Mouse (Mus musculus): ENCODE measurements at regions not wholly inside any gene's neighbourhood (a gene's known extent, or its start where the extent isn't known, plus 50 kb on each side); places are given as distances from the start of the nearest gene placed in this dataset.
"Not testable (repeated sequence)": the region's sequence is repeated elsewhere in the genome, so short reads cannot be mapped to it uniquely, and the experiment has no call there.

DNA sequence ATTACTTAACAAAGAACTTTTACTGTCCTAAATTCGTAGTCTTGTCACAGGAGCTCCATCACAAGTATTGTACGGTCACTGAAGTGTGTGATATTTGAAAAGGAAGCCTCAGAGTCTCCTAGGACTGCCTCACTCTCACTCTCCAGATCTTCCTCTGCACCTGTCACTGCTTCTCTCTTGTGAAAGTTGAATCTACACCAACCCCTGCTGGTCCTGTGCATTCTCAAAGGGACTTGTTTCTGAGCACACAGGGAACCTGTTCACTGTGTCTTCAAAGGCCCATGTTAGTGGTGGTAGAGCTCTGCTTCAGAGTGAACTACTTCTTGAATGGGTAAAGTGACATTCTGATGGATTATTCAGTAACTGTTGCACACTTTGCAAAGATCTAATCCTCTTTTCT, 824.9 kb upstream of the Zfp386 start:
- H3K27me3 ChIP-seq (replicated peaks; ENCODE audit: control insufficient read depth, insufficient read depth, low read length): no peaks in the 10 kb centered on the region
- H3K4me3 ChIP-seq (ENCODE audit: low read depth, low read length): no peak overlapping the region
- H3K9me3 ChIP-seq (ENCODE audit: control insufficient read depth): no peaks in the 10 kb centered on the region
- no peaks in the 10 kb centered on the region for H3K36me3 ChIP-seq (ENCODE audit: control insufficient read depth, insufficient read depth)
- no peak overlapping the region for H3K9ac ChIP-seq (ENCODE audit: low read depth, low read length)
- H3K4me2 ChIP-seq (replicated peaks; ENCODE audit: low read depth): no peak overlapping the region
- no peak for TF ChIP-seq CTCF (IDR thresholded peaks at IDR 0.05; ENCODE audit: low read depth)
- ATAC-seq: no peak
- H3K4me1 ChIP-seq (replicated peaks; ENCODE audit: control insufficient read depth, insufficient read depth, low read length): no peaks in the 10 kb centered on the region
- 62% methylated on average over 2 of the region's 2 CpGs for WGBS
- no peak overlapping the region for H3K27ac ChIP-seq (ENCODE audit: low read depth, low read length)

DNA sequence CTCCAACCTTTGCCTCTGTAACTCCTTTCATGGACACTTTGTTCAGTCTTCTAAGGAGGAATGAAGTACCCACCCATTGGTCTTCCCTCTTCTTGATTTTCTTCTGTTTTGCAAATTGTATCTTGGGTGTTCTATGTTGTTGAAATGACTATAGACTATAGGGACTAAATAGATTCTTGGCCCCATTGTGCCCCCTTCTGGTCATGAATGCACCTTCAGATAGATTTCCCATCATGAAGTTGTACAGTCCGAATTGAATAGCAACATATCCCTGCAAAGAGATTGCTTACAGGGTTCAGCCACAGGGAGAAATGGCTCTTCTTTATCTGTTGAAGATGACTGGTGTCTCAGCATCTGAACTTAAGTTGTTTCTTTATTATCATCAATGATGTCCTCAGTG, 817.6 kb upstream of the Zfp386 start:
- no peak for ATAC-seq
- TF ChIP-seq CTCF (IDR thresholded peaks at IDR 0.05; ENCODE audit: low read depth): no peak
- Histone ChIP-seq H3K27ac (ENCODE audit: low read depth, low read length) (no peak overlapping the region), H3K9me3 (ENCODE audit: control insufficient read depth) (no peaks in the 10 kb centered on the region), H3K36me3 (ENCODE audit: control insufficient read depth, insufficient read depth) (no peaks in the 10 kb centered on the region), H3K9ac (ENCODE audit: low read depth, low read length) (no peak overlapping the region), H3K27me3 (replicated peaks; ENCODE audit: control insufficient read depth, insufficient read depth, low read length) (no peaks in the 10 kb centered on the region), H3K4me3 (ENCODE audit: low read depth, low read length) (no peak overlapping the region), H3K4me1 (replicated peaks; ENCODE audit: control insufficient read depth, insufficient read depth, low read length) (no peaks in the 10 kb centered on the region), H3K4me2 (replicated peaks; ENCODE audit: low read depth) (no peak overlapping the region)
- WGBS: 48% methylated on average over 1 of the region's 1 CpGs

DNA sequence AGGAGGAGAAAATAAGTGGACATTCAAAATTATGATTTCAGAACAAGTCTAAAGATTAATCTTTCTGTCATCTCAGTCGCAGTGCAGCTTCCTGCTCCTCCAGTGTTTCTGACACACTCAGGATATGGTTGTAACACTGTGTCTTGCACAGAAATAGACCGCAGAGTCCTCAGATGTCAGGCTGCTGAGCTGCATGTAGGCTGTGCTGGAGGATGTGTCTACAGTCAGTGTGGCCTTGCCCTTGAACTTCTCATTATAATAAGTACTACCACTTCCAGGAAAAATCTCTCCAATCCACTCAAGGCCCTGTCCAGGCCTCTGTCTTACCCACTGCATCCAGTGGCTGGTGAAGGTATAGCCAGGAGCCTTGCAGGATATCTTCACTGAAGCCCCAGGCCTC, 804.9 kb upstream of the Zfp386 start:
- ATAC-seq; H3K9me3 ChIP-seq (ENCODE audit: control insufficient read depth); H3K4me3 ChIP-seq (ENCODE audit: low read depth, low read length); H3K27ac ChIP-seq (ENCODE audit: low read depth, low read length); H3K36me3 ChIP-seq (ENCODE audit: control insufficient read depth, insufficient read depth); H3K9ac ChIP-seq (ENCODE audit: low read depth, low read length); H3K27me3 ChIP-seq (replicated peaks; ENCODE audit: control insufficient read depth, insufficient read depth, low read length); H3K4me1 ChIP-seq (replicated peaks; ENCODE audit: control insufficient read depth, insufficient read depth, low read length); H3K4me2 ChIP-seq (replicated peaks; ENCODE audit: low read depth): not testable (repeated sequence)
- WGBS: 59% methylated on average over 2 of the region's 2 CpGs

DNA sequence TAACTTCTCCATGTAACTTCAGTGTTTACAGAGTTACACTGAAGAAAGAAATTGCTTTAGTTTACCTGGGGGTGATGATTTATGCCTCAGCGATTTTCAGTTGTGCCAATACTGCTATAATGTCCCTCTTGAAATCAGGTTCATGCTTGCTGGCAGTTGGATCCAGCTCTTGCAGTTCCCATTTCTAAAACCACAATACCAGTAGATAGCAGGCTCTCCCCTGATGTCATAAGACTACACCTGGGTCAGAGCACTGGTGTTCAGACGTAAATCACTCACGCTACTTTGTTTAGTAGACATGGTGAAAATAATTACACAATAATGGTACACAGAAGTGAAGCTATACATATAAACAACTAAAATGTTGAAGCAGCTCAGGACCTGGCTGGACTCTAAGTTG, 800.2 kb upstream of the Zfp386 start:
- H3K4me3 ChIP-seq (ENCODE audit: low read depth, low read length); ATAC-seq; H3K4me1 ChIP-seq (replicated peaks; ENCODE audit: control insufficient read depth, insufficient read depth, low read length); H3K4me2 ChIP-seq (replicated peaks; ENCODE audit: low read depth); H3K36me3 ChIP-seq (ENCODE audit: control insufficient read depth, insufficient read depth); H3K9ac ChIP-seq (ENCODE audit: low read depth, low read length); H3K27me3 ChIP-seq (replicated peaks; ENCODE audit: control insufficient read depth, insufficient read depth, low read length); H3K9me3 ChIP-seq (ENCODE audit: control insufficient read depth); H3K27ac ChIP-seq (ENCODE audit: low read depth, low read length): not testable (repeated sequence)
- 94% methylated on average over 2 of the region's 3 CpGs for whole genome bisulfite sequencing

DNA sequence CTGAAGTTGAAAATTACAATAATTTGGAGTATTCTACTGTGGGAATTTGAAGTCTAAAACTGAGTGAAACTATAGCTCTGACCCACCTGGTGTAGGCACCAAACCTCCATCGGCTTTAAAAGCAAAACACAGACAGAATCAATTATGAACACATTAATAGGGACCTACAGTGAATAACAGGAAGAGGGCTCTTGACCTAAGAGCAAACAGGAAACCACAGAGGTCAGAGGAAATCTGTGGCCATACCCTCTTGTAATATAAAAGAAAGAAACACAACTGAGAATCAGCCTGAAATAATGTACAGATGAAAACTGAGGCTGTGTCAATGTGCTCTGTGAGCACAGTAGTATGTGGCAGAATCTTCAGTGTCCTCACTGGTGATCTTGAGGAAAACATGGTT, 789.7 kb upstream of the Zfp386 start:
- H3K4me1 ChIP-seq (replicated peaks; ENCODE audit: control insufficient read depth, insufficient read depth, low read length): no peaks in the 10 kb centered on the region
- no peaks in the 10 kb centered on the region for H3K36me3 ChIP-seq (ENCODE audit: control insufficient read depth, insufficient read depth)
- H3K9ac ChIP-seq (ENCODE audit: low read depth, low read length): no peak overlapping the region
- H3K27ac ChIP-seq (ENCODE audit: low read depth, low read length): no peak overlapping the region
- TF ChIP-seq CTCF (IDR thresholded peaks at IDR 0.05; ENCODE audit: low read depth): no peak
- ATAC-seq: no peak
- H3K27me3 ChIP-seq (replicated peaks; ENCODE audit: control insufficient read depth, insufficient read depth, low read length): no peaks in the 10 kb centered on the region
- no peak overlapping the region for H3K4me3 ChIP-seq (ENCODE audit: low read depth, low read length)
- WGBS: 62% methylated on average over 1 of the region's 1 CpGs
- H3K4me2 ChIP-seq (replicated peaks; ENCODE audit: low read depth): no peak overlapping the region
- no peaks in the 10 kb centered on the region for H3K9me3 ChIP-seq (ENCODE audit: control insufficient read depth)

DNA sequence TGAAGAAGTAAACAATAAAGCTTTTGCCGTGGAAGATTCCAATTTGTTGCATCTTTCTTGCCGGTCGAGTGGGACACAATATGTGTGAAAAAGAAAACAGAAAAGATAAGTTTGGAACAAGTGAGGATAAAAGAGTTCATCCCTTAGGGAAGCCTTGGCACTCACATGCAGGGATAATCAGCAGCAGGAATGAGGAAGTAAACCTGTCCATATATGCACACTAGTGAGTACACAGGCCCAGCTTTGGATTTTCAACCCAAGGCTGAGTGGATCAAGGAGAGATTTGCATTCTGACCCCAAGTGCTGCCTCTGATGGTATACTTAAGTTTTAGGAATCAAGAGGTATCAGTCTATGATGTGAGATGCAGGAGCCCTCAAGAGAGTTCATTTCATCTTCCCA, 788.8 kb upstream of the Zfp386 start:
- H3K4me1 ChIP-seq (replicated peaks; ENCODE audit: control insufficient read depth, insufficient read depth, low read length): no peaks in the 10 kb centered on the region
- H3K4me2 ChIP-seq (replicated peaks; ENCODE audit: low read depth): no peak overlapping the region
- H3K9me3 ChIP-seq (ENCODE audit: control insufficient read depth): no peaks in the 10 kb centered on the region
- TF ChIP-seq CTCF (IDR thresholded peaks at IDR 0.05; ENCODE audit: low read depth): no peak
- no peaks in the 10 kb centered on the region for H3K36me3 ChIP-seq (ENCODE audit: control insufficient read depth, insufficient read depth)
- H3K4me3 ChIP-seq (ENCODE audit: low read depth, low read length): no peak overlapping the region
- no peak overlapping the region for H3K27ac ChIP-seq (ENCODE audit: low read depth, low read length)
- H3K27me3 ChIP-seq (replicated peaks; ENCODE audit: control insufficient read depth, insufficient read depth, low read length): no peaks in the 10 kb centered on the region
- H3K9ac ChIP-seq (ENCODE audit: low read depth, low read length): no peak overlapping the region
- WGBS: 79% methylated on average over 3 of the region's 3 CpGs
- no peak for ATAC-seq

DNA sequence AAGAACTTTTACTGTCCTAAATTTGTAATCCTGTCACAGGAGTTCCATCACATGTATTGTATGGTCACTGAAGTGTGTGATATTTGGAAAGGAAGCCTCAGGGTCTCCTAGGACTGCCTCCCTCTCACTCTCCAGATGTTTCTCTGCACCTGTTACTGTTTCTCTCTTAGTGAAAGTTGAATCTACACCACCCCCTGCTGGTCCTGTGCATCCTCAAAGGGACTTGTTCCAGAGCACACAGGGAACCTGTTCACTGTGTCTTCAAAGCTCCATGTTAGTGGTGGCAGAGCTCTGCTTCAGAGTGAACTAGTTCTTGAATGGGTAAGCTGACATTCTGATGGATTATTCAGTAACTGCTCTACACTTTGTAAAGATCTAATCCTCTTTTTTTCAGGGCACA, 785.1 kb upstream of the Zfp386 start:
- not testable (repeated sequence) for H3K27me3 ChIP-seq (replicated peaks; ENCODE audit: control insufficient read depth, insufficient read depth, low read length); H3K9me3 ChIP-seq (ENCODE audit: control insufficient read depth); H3K36me3 ChIP-seq (ENCODE audit: control insufficient read depth, insufficient read depth); H3K4me3 ChIP-seq (ENCODE audit: low read depth, low read length); H3K4me1 ChIP-seq (replicated peaks; ENCODE audit: control insufficient read depth, insufficient read depth, low read length); H3K9ac ChIP-seq (ENCODE audit: low read depth, low read length); H3K4me2 ChIP-seq (replicated peaks; ENCODE audit: low read depth); H3K27ac ChIP-seq (ENCODE audit: low read depth, low read length); ATAC-seq

DNA sequence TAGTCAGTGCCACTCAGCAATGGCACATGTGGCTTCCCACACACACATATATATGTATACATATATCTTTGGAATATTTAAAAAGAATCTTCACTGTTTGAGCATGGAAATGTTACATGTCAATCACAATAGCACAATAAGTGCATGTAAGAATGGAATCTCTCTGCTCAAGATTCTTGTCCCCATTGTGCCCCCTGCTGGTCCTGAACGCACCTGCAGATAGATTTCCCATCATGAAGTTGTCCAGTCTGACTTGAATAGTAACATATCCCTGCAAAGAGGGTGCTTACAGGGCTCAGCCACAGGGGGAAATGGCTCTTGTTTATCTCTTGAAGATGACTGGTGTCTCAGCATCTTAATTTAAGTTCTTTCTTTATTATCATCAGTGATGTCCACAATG, 770.8 kb upstream of the Zfp386 start:
- not testable (repeated sequence) for ATAC-seq; H3K4me2 ChIP-seq (replicated peaks; ENCODE audit: low read depth)
- whole genome bisulfite sequencing: 30% methylated on average over 1 of the region's 1 CpGs

DNA sequence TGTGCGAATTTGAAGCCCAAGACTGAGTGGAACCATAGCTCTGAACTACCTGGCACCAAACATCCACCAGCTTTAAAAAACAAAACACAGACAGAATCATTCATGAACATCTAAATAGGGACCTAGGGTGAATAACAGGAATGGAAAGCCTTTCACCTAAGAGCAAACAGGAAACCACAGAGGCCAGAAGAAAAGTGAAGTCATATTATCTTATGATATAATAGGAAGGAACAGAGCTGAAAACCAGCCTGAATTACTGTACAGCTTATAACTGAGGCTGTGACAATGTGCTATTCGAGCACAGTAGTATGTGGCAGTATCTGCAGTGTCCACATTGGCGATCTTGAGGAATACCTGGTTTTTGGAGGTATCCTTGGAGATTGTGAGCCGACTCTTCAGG, 753.8 kb upstream of the Zfp386 start:
- H3K27me3 ChIP-seq (replicated peaks; ENCODE audit: control insufficient read depth, insufficient read depth, low read length); H3K4me1 ChIP-seq (replicated peaks; ENCODE audit: control insufficient read depth, insufficient read depth, low read length); H3K27ac ChIP-seq (ENCODE audit: low read depth, low read length); H3K4me2 ChIP-seq (replicated peaks; ENCODE audit: low read depth); ATAC-seq; H3K4me3 ChIP-seq (ENCODE audit: low read depth, low read length); H3K36me3 ChIP-seq (ENCODE audit: control insufficient read depth, insufficient read depth); H3K9me3 ChIP-seq (ENCODE audit: control insufficient read depth); H3K9ac ChIP-seq (ENCODE audit: low read depth, low read length): not testable (repeated sequence)
- 58% methylated on average over 4 of the region's 4 CpGs for WGBS

More for the DNA sequence above, 770.8 kb upstream of the Zfp386 start:
- H3K9me3 ChIP-seq (ENCODE audit: control insufficient read depth); H3K4me1 ChIP-seq (replicated peaks; ENCODE audit: control insufficient read depth, insufficient read depth, low read length); H3K27ac ChIP-seq (ENCODE audit: low read depth, low read length); H3K9ac ChIP-seq (ENCODE audit: low read depth, low read length); H3K36me3 ChIP-seq (ENCODE audit: control insufficient read depth, insufficient read depth); H3K4me3 ChIP-seq (ENCODE audit: low read depth, low read length); H3K27me3 ChIP-seq (replicated peaks; ENCODE audit: control insufficient read depth, insufficient read depth, low read length): not testable (repeated sequence)

DNA sequence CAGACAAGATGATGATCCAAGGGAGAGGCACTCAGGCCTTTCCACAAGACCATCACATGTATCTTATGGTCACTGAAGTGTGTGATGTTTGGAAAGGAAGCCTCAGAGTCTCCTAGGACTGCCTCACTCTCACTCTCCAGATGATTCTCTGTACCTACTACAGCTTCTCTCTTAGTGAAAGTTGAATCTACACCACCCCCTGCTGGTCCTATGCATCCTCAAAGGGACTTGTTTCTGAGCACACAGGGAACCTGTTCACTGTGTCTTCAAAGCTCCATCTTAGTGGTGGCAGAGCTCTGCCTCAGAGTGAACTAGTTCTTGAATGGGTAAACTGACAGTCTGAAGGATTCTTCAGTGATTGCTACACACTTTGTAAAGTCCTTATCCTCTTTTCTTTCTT, 749.5 kb upstream of the Zfp386 start:
- H3K36me3 ChIP-seq (ENCODE audit: control insufficient read depth, insufficient read depth); H3K9ac ChIP-seq (ENCODE audit: low read depth, low read length): not testable (repeated sequence)

More for the DNA sequence above, 749.5 kb upstream of the Zfp386 start:
- ATAC-seq; H3K27ac ChIP-seq (ENCODE audit: low read depth, low read length); H3K9me3 ChIP-seq (ENCODE audit: control insufficient read depth); H3K27me3 ChIP-seq (replicated peaks; ENCODE audit: control insufficient read depth, insufficient read depth, low read length); H3K4me3 ChIP-seq (ENCODE audit: low read depth, low read length); H3K4me1 ChIP-seq (replicated peaks; ENCODE audit: control insufficient read depth, insufficient read depth, low read length); H3K4me2 ChIP-seq (replicated peaks; ENCODE audit: low read depth): not testable (repeated sequence)
